Mouse (Mus musculus) midbrain, postnatal 0 days (tissue): ENCODE data around the gene Ubb. TPM values are rescaled to one million over a fixed set of nuclear protein-coding genes. Genes with fewer than 3 reads are reported as not detected.

Source experiments
- ATAC-seq: fragments of 200-750 bp; cut with Nextera tagmentation; 2 replicates; pipeline ENCODE4 v1.8.0; 2017; ENCODE audit warnings: moderate number of reproducible peaks, mild to moderate bottlenecking, moderate TSS enrichment, moderate library complexity; ENCODE audit not compliant: low FRiP score
- DNase-seq: peaks from one replicate; pipeline ENCODE4 v3.0.0-alpha.2; 2015; ENCODE audit warnings: low spot score
- H3K27ac ChIP-seq: fragments of 300-500 bp; sonication (generic); 2 replicates; pipeline ENCODE4 v1.5.1; 2014; ENCODE audit warnings: low read depth, mild to moderate bottlenecking, low read length, mixed read lengths
- H3K27me3 ChIP-seq: fragments of 300-500 bp; sonication (generic); 2 replicates; pipeline ENCODE4 v1.6.1; 2014; ENCODE audit warnings: low read length, control low read depth, mixed read lengths; ENCODE audit not compliant: insufficient read depth
- H3K36me3 ChIP-seq: fragments of 300-500 bp; sonication (generic); 2 replicates; pipeline ENCODE4 v1.6.1; 2014; ENCODE audit warnings: low read length, control low read depth, mixed read lengths; ENCODE audit not compliant: insufficient read depth
- H3K4me1 ChIP-seq: fragments of 300-500 bp; sonication (generic); 2 replicates; pipeline ENCODE4 v1.6.1; 2014; ENCODE audit warnings: mild to moderate bottlenecking, control low read depth, antibody characterized with exemption, low read length, mixed read lengths; ENCODE audit not compliant: insufficient read depth
- H3K4me2 ChIP-seq: fragments of 300-500 bp; sonication (generic); 2 replicates; pipeline ENCODE4 v1.6.1; 2014; ENCODE audit warnings: low read depth, mild to moderate bottlenecking, low read length, mixed read lengths; ENCODE audit not compliant: poor library complexity, severe bottlenecking
- H3K4me3 ChIP-seq: fragments of 300-500 bp; sonication (generic); 2 replicates; pipeline ENCODE4 v1.5.1; 2014; ENCODE audit warnings: low read depth, mild to moderate bottlenecking, low read length, moderate library complexity
- H3K9ac ChIP-seq: fragments of 300-500 bp; sonication (generic); replicated peaks from 2 replicates; pipeline ENCODE4 v1.6.1; 2014; ENCODE audit warnings: mild to moderate bottlenecking, low read length, moderate library complexity, mixed read lengths; ENCODE audit not compliant: poor library complexity, severe bottlenecking
- H3K9me3 ChIP-seq: fragments of 300-500 bp; sonication (generic); 2 replicates; pipeline ENCODE4 v1.6.1; 2016; ENCODE audit warnings: low read length, control low read depth
- CTCF ChIP-seq: IDR thresholded peaks from 2 replicates; pipeline ENCODE4 v1.5.1; 2016; ENCODE audit warnings: antibody characterized with exemption, mild to moderate bottlenecking
- WGBS: fragments of 180-500 bp; shearing (Covaris S2); extraction: QIAGEN DNeasy Blood & Tissue Kit; methylation state at CpG from one replicate; pipeline ENCODE4 v1.1.7; 2014; 5-methylcytosine and 5-hydroxymethylcytosine counted together
- polyA plus RNA-seq: library from polyadenylated mRNA; unstranded; fragments of >200 nt; fragmentation: Nextera tagmentation; extraction: Ambion mirVana; gene quantifications from 2 replicates; pipeline ENCODE4 v1.2.1, GENCODE M21; 2015
- total RNA-seq: library from RNA; depleted of rRNA; stranded (reverse); fragments of >200 nt; gene quantifications from 2 replicates; pipeline ENCODE4 v1.2.3, GENCODE M21; 2014

Gene Ubb
- total and polyA plus RNA-seq, 2 experiments from 2014 or later, result 2,095 to 4,479 TPM

GRCm38 (mm10) chr11:62583031-62583430, 32.1 kb downstream of the Ubb start:
- WGBS, result 49% methylated on average over 6 of the region's 6 CpGs
- no peaks in the 10 kb centered on the region for H3K4me1 ChIP-seq
- DNase-seq (no peak), ATAC-seq (no peak)
- H3K4me2 ChIP-seq, result no peak overlapping the region
- peaks cover 21% of the 10 kb centered on the region for H3K36me3 ChIP-seq
- no peak overlapping the region for H3K4me3 ChIP-seq
- no peaks in the 10 kb centered on the region for H3K9me3 ChIP-seq
- no peaks in the 10 kb centered on the region for H3K27me3 ChIP-seq
- H3K9ac ChIP-seq, result no peak overlapping the region
- TF ChIP-seq CTCF, result no peak
- H3K27ac ChIP-seq, result no peak overlapping the region

- Histone ChIP-seq H3K27ac (no peak overlapping the region), H3K27me3 (no peaks in the 10 kb centered on the region), H3K4me1 (no peaks in the 10 kb centered on the region), H3K4me2 (no peak overlapping the region), H3K4me3 (no peak overlapping the region), H3K36me3 (peaks cover 14% of the 10 kb centered on the region), H3K9me3 (no peaks in the 10 kb centered on the region), H3K9ac (no peak overlapping the region)
- DNase-seq (no peak), ATAC-seq (no peak)
- 85% methylated on average over 9 of the region's 9 CpGs for WGBS
- TF ChIP-seq CTCF, result no peak
Observed at GRCm38 (mm10) chr11:62584671-62585206, 33.8 kb downstream of the Ubb start.

GRCm38 (mm10) chr11:62587034-62587433, 36.1 kb downstream of the Ubb start:
- TF ChIP-seq CTCF, result no peak
- no peak for ATAC-seq
- H3K36me3 ChIP-seq, result peaks cover 28% of the 10 kb centered on the region

GRCm38 (mm10) chr11:62589391-62589790, 38.4 kb downstream of the Ubb start:
- no peak for TF ChIP-seq CTCF
- WGBS, result 75% methylated on average over 10 of the region's 10 CpGs
- H3K27me3 ChIP-seq, result no peaks in the 10 kb centered on the region

More at GRCm38 (mm10) chr11:62587034-62587433, 36.1 kb downstream of the Ubb start:
- Histone ChIP-seq H3K9me3 (no peaks in the 10 kb centered on the region), H3K27ac (no peak overlapping the region), H3K27me3 (no peaks in the 10 kb centered on the region), H3K9ac (no peak overlapping the region), H3K4me2 (no peak overlapping the region), H3K4me3 (no peak overlapping the region), H3K4me1 (no peaks in the 10 kb centered on the region)
- DNase-seq, result no peak
- WGBS, result 86% methylated on average over 5 of the region's 5 CpGs

GRCm38 (mm10) chr11:62591026-62591425, 40.1 kb downstream of the Ubb start:
- H3K36me3 ChIP-seq, result peaks cover 38% of the 10 kb centered on the region
- H3K4me1 ChIP-seq, result no peaks in the 10 kb centered on the region
- no peak overlapping the region for H3K9ac ChIP-seq
- H3K4me2 ChIP-seq, result no peak overlapping the region
- no peak for DNase-seq
- no peak overlapping the region for H3K27ac ChIP-seq
- H3K27me3 ChIP-seq, result no peaks in the 10 kb centered on the region
- H3K4me3 ChIP-seq, result no peak overlapping the region
- 93% methylated on average over 2 of the region's 2 CpGs for WGBS
- ATAC-seq, result no peak
- no peaks in the 10 kb centered on the region for H3K9me3 ChIP-seq
- TF ChIP-seq CTCF, result no peak

More at GRCm38 (mm10) chr11:62589391-62589790, 38.4 kb downstream of the Ubb start:
- Histone ChIP-seq H3K27ac (no peak overlapping the region), H3K36me3 (peaks cover 30% of the 10 kb centered on the region), H3K4me1 (no peaks in the 10 kb centered on the region), H3K4me2 (no peak overlapping the region), H3K9me3 (no peaks in the 10 kb centered on the region), H3K4me3 (no peak overlapping the region), H3K9ac (no peak overlapping the region)
- no peak for DNase-seq
- ATAC-seq, result no peak

- no peak for TF ChIP-seq CTCF
- Histone ChIP-seq H3K4me2 (no peak overlapping the region), H3K9me3 (no peaks in the 10 kb centered on the region), H3K27ac (no peak overlapping the region), H3K27me3 (no peaks in the 10 kb centered on the region), H3K4me3 (no peak overlapping the region), H3K4me1 (no peaks in the 10 kb centered on the region), H3K36me3 (peaks cover 38% of the 10 kb centered on the region), H3K9ac (no peak overlapping the region)
- ATAC-seq (no peak), DNase-seq (no peak)
- 83% methylated on average over 8 of the region's 8 CpGs for WGBS
Observed at GRCm38 (mm10) chr11:62591904-62592575, 41.1 kb downstream of the Ubb start.
